Mouse (Mus musculus) kidney, embryonic 14.5 days (tissue): ENCODE measurements around the gene Hpca. TPM values are rescaled to one million over a fixed set of nuclear protein-coding genes. Genes with fewer than 3 reads are reported as not detected.
A peak's percentile ranks its signal among the peaks of the same experiment; 100 is the strongest.

Source experiments
- ATAC-seq: fragments of 200-750 bp; cut with Nextera tagmentation; 2 replicates; pipeline ENCODE4 v1.8.0; 2017; ENCODE audit warnings: moderate number of reproducible peaks, mild to moderate bottlenecking, moderate TSS enrichment, moderate library complexity; ENCODE audit not compliant: low FRiP score, low TSS enrichment
- H3K27ac ChIP-seq: fragments of 300-500 bp; sonication (generic); 2 replicates; pipeline ENCODE4 v1.5.1; 2014; ENCODE audit warnings: low read depth, mild to moderate bottlenecking, low read length, moderate library complexity, mixed read lengths
- H3K27me3 ChIP-seq: fragments of 300-500 bp; sonication (generic); 2 replicates; pipeline ENCODE4 v1.6.1; 2014; ENCODE audit warnings: mild to moderate bottlenecking, low read length; ENCODE audit not compliant: control insufficient read depth, insufficient read depth
- H3K36me3 ChIP-seq: fragments of 300-500 bp; sonication (generic); 2 replicates; pipeline ENCODE4 v1.6.1; 2014; ENCODE audit warnings: low read length, mixed read lengths; ENCODE audit not compliant: control insufficient read depth, insufficient read depth
- H3K4me1 ChIP-seq: fragments of 300-500 bp; sonication (generic); 2 replicates; pipeline ENCODE4 v1.6.1; 2014; ENCODE audit warnings: low read length, mixed read lengths; ENCODE audit not compliant: control insufficient read depth, insufficient read depth
- H3K4me2 ChIP-seq: fragments of 300-500 bp; sonication (generic); replicated peaks from 2 replicates; pipeline ENCODE4 v1.6.1; 2014; ENCODE audit warnings: low read depth, mild to moderate bottlenecking, low read length
- H3K4me3 ChIP-seq: fragments of 300-500 bp; sonication (generic); 2 replicates; pipeline ENCODE4 v1.5.1; 2014; ENCODE audit warnings: mild to moderate bottlenecking, low read length
- H3K9ac ChIP-seq: fragments of 300-500 bp; sonication (generic); 2 replicates; pipeline ENCODE4 v1.6.1; 2014; ENCODE audit warnings: low read depth, mild to moderate bottlenecking, low read length, moderate library complexity
- H3K9me3 ChIP-seq: fragments of 300-500 bp; sonication (generic); 2 replicates; pipeline ENCODE4 v1.6.1; 2016; ENCODE audit warnings: low read length; ENCODE audit not compliant: control insufficient read depth
- WGBS: fragments of 180-500 bp; shearing (Covaris S2); extraction: QIAGEN DNeasy Blood & Tissue Kit; methylation state at CpG from one replicate; pipeline ENCODE4 v1.1.7; 2014; 5-methylcytosine and 5-hydroxymethylcytosine counted together
- polyA plus RNA-seq: library from polyadenylated mRNA; unstranded; fragments of >200 nt; fragmentation: Nextera tagmentation; extraction: Ambion mirVana; gene quantifications from 2 replicates; pipeline ENCODE4 v1.2.1, GENCODE M21; 2014

Gene Hpca
- 0.83 TPM in 2 replicates for polyA plus RNA-seq

DNA sequence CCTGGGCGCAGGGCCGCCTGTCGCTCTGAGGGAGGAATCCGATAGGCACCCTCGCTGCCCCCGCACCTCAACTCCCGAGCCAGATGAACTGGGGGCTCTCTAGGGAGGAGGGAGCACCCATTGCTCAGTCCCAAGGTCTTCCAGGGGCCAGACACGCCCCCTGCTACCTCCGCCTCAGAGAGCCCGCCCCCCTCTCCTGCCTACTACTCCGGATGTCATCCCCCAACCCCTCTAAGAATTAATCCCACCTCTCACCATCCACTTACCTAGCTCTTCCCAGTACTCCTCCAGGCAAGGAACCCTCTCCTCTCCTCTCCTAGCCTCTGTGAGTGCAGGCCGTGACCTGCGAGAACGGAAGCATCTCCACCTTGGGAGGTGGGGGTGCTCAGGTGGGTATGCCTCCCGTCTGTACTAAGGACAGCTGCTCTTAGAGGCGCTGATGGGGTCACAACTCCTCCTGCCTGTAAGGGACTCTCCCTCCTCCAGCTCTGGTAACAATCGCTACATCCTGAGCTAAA, at the start of gene Hpca:
Gene Hpca, minus strand, starts transcription at position 468 of the 518 bp plus-strand sequence.
- no peaks in the 10 kb centered on the region for H3K9me3 ChIP-seq
- H3K36me3 ChIP-seq, result no peaks in the 10 kb centered on the region
- H3K4me1 ChIP-seq, result peaks cover 27% of the 10 kb centered on the region
- peak; percentile 24; the same call in 1 of the 2 replicates for ATAC-seq
- peak within 1 kb of the TSS; percentile 90 for H3K4me2 ChIP-seq
- peak within 1 kb of the TSS; percentile 48 for H3K4me3 ChIP-seq
- no peak within 1 kb of the TSS for H3K27ac ChIP-seq
- H3K9ac ChIP-seq, result peak within 1 kb of the TSS; percentile 23; the same call in 1 of the 2 replicates
- 1% methylated on average over 15 of the region's 17 CpGs for WGBS
- H3K27me3 ChIP-seq, result peaks cover 22% of the 10 kb centered on the region

DNA sequence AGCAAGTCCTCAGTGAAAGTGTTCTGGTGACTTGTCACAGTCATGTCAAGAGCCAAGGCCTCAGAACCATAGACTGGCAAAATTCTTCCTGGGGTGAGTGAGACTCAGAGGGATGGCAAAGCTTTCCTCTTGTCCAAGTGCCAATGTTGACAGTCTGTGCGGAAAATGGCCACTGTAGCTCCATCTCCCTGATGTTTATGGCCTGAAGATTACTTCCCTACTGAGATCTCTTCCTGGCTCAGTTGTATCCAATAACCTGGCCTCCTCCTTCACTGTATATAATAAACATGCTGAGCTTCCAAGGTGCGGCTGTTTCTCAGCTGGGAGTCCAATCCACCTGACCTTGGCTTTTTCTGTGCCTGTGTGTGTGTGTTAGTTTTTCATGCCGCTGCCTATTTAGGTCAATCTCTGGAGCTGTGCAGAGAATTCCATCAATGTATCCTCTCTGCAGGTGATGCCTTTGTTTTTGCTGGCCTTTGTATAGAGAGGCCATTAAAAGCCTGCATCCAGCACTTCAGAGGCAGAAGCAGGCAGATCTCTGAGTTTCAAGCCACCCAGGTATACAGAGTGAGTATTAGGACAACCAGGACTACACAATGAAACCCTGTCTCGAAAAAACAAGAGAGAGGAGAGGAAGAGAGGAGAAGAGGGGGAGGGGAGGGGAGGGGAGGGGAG, 39.9 kb upstream of the Hpca start:
- ATAC-seq, result no peak
- Histone ChIP-seq H3K4me1 (no peaks in the 10 kb centered on the region), H3K9me3 (no peaks in the 10 kb centered on the region; the same call in 1 of the 2 replicates), H3K36me3 (peaks cover 43% of the 10 kb centered on the region), H3K27ac (no peak overlapping the region), H3K27me3 (no peaks in the 10 kb centered on the region), H3K9ac (no peak overlapping the region), H3K4me3 (no peak overlapping the region), H3K4me2 (no peak overlapping the region)
- 89% methylated on average over 4 of the region's 4 CpGs for WGBS

DNA sequence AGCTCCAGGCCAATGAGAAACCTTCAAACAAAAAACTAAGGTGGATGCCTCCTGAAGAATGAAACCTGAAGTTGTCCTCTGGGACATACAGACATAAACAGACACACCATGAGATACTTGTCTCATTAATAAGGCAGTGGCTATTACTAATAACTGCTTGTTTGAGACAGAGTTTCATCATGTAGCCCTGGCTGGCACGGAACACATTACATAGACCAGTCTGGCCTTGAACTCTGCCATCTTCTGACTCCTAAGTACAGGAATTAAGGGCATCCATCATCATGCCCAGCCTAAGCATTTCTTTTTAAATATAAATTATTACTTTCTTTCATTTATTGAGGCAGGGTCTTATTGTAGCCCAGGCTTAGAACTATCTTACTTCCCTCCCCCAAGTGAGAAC, 39.2 kb upstream of the Hpca start:
- H3K4me1 ChIP-seq, result no peaks in the 10 kb centered on the region
- WGBS, result 91% methylated on average over 1 of the region's 1 CpGs
- H3K4me2 ChIP-seq, result no peak overlapping the region
- no peak overlapping the region for H3K4me3 ChIP-seq
- H3K9me3 ChIP-seq, result no peaks in the 10 kb centered on the region; the same call in 1 of the 2 replicates
- no peaks in the 10 kb centered on the region for H3K27me3 ChIP-seq
- no peak for ATAC-seq
- peaks cover 45% of the 10 kb centered on the region for H3K36me3 ChIP-seq
- no peak overlapping the region for H3K9ac ChIP-seq
- H3K27ac ChIP-seq, result no peak overlapping the region

DNA sequence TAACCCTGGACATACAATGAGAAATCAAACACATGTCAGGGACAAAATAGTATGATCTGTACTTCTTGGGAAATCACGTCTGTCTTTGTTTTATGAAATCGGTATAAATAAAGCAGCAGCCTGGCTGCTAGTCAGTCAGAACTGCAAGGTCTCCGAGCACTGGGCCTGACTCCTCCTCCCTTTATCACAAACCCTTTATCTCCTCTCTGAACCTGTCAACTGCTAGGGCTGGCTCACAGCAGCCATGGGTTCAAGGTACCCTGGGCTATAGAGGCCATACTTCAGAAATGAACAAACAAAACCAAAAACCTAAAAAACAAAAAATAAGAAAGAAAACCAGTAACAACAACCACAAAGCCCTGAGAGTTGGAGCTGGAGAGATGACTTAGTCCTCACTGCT, 36.7 kb upstream of the Hpca start:
- H3K27ac ChIP-seq, result no peak overlapping the region
- H3K4me2 ChIP-seq, result no peak overlapping the region
- peaks cover 53% of the 10 kb centered on the region for H3K36me3 ChIP-seq
- no peak overlapping the region for H3K4me3 ChIP-seq
- H3K4me1 ChIP-seq, result no peaks in the 10 kb centered on the region
- 72% methylated on average over 3 of the region's 3 CpGs for WGBS
- no peak for ATAC-seq
- no peaks in the 10 kb centered on the region for H3K27me3 ChIP-seq
- no peak overlapping the region for H3K9ac ChIP-seq
- H3K9me3 ChIP-seq, result no peaks in the 10 kb centered on the region

DNA sequence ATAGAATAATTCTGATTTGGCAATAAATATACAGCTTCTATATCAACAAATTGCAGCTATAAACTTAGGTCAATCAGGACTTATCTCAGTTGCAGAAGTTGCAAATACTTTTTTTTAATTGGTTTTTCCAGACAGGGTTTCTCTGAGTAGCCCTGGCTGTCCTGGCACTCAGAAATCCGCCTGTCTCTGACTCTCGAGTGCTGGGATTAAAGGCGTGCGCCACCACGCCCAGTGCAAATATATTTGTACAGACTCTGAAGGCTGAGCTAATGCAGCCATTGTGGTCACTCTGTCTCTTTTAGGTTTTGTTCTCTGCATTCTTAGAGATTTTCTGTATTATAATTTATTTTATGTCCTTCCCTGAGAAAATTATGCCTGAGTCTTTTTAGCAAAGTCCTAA, 35.7 kb upstream of the Hpca start:
- 89% methylated on average over 5 of the region's 5 CpGs for WGBS
- Histone ChIP-seq H3K4me3 (no peak overlapping the region), H3K36me3 (peaks cover 59% of the 10 kb centered on the region), H3K4me1 (no peaks in the 10 kb centered on the region), H3K4me2 (no peak overlapping the region), H3K27me3 (no peaks in the 10 kb centered on the region), H3K9ac (no peak overlapping the region), H3K27ac (no peak overlapping the region), H3K9me3 (no peaks in the 10 kb centered on the region)
- ATAC-seq, result no peak

DNA sequence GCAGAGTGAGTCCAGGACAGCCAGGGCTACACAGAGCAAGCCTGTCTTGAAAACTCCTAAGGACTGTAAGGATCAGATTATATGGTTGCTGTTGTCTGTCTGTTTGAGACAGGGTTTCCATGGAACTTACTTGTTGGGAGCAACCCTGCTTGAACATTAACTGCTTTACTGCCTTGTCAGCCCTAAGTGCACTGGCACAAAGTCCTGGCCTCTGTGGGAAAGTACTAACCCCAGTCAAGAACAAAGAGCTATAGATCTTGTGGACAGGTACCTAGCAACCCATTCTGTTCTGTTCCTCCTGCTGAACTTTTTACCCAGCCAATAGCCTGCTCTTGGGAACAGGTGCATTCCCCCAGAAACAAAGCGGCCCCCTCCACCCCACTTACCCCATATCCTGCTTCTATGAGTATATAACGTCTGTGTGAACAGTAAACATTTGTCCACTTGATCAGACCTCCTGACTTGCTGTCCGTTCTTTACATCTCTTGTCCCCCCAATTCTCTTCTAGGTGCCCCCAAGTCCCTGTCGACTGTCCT, 29.5 kb upstream of the Hpca start:
- Histone ChIP-seq H3K36me3 (peaks cover 73% of the 10 kb centered on the region), H3K4me2 (no peak overlapping the region), H3K27me3 (no peaks in the 10 kb centered on the region), H3K9me3 (no peaks in the 10 kb centered on the region), H3K4me1 (no peaks in the 10 kb centered on the region), H3K4me3 (no peak overlapping the region), H3K9ac (no peak overlapping the region), H3K27ac (no peak overlapping the region; the same call in 1 of the 2 replicates)
- ATAC-seq, result no peak
- WGBS, result 86% methylated on average over 4 of the region's 4 CpGs

DNA sequence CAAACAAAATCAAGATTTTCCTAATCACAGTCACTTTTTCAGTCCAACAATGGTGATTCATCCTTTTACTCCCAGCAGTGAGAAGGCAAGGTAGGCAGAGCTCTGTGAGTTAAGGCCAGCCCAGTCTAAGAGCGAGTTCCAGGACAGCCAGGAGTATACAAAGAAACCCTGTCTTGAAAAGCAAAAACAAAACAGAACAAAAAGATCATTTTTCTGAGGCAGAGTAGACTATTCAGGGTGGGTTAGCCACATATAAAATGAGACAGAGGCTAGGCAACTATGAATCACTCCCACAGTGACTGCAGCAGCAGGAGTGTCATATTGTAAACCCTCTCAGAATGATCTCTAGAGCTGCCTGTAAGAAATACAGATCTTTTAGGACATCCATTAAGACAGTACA, 27.5 kb upstream of the Hpca start:
- peaks cover 55% of the 10 kb centered on the region for H3K36me3 ChIP-seq
- no peaks in the 10 kb centered on the region for H3K9me3 ChIP-seq
- H3K4me2 ChIP-seq, result no peak overlapping the region
- no peaks in the 10 kb centered on the region for H3K27me3 ChIP-seq
- no peak overlapping the region for H3K4me3 ChIP-seq
- 88% methylated on average over 1 of the region's 1 CpGs for WGBS
- ATAC-seq, result no peak
- H3K4me1 ChIP-seq, result no peaks in the 10 kb centered on the region
- no peak overlapping the region for H3K27ac ChIP-seq
- H3K9ac ChIP-seq, result no peak overlapping the region

DNA sequence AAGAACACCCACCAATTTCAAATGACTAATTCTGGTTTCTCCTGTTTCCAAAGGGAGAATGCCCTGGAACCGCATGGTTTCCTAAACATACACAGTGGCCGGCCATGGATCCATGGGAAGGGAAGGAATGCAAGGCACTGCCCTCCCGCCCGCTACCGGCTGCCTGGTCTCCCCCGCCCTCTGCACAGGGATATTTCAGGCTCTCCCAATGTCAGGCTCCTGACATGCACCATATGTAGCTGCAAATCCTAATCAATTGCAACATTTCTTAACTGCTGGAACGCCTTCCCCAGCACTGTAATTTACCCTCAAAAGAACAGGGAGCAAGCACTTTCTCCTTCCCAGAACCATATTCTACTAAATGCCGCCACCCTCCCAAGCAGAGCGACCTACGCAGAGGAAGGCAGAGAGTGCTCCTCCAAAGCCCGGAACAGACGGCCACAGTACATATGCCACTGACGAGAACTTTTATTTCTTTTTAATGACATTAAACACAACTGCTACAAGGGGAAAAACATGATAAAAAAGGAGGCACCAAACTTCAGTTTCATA, 25.8 kb upstream of the Hpca start:
- Histone ChIP-seq H3K27me3 (no peaks in the 10 kb centered on the region), H3K36me3 (peaks cover 41% of the 10 kb centered on the region), H3K27ac (peak overlapping the region; percentile 43; the same call in 1 of the 2 replicates), H3K9ac (no peak overlapping the region), H3K4me1 (no peaks in the 10 kb centered on the region), H3K4me2 (no peak overlapping the region), H3K4me3 (no peak overlapping the region), H3K9me3 (no peaks in the 10 kb centered on the region)
- WGBS, result 65% methylated on average over 13 of the region's 13 CpGs
- ATAC-seq, result no peak

DNA sequence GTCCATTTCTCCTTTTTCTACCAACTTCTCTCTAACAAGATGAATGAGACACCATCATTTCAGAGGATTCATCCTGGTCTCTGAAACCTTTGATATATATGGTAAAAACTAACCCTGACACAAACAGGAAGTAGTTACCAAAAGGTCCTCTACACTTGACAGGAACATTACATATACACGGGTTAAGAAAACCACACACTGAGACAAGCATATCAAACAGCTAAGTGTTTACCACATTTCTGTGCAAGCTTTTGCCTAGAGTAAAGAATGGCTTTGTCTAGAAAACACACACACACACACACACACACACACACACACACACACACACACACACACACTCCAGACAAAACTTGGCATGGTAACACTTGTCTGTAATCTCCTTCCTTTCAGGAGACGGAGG, 24.6 kb upstream of the Hpca start:
- no peak overlapping the region for H3K27ac ChIP-seq
- H3K4me2 ChIP-seq, result no peak overlapping the region
- H3K36me3 ChIP-seq, result peaks cover 29% of the 10 kb centered on the region
- H3K4me3 ChIP-seq, result no peak overlapping the region
- WGBS, result 59% methylated on average over 2 of the region's 2 CpGs
- no peak overlapping the region for H3K9ac ChIP-seq
- no peaks in the 10 kb centered on the region for H3K27me3 ChIP-seq
- ATAC-seq, result no peak
- H3K9me3 ChIP-seq, result no peaks in the 10 kb centered on the region
- H3K4me1 ChIP-seq, result no peaks in the 10 kb centered on the region
